Mouse (Mus musculus): ENCODE results near the gene Cacna1a. TPM values are rescaled to one million over a fixed set of nuclear protein-coding genes. Genes with fewer than 3 reads are reported as not detected.

The Cacna1a gene
- polyA plus RNA-seq, 1 experiment from 2014 or later: 1.3 TPM

- H3K27me3 ChIP-seq: peaks cover 34% of the 10 kb centered on the region
- ChIA-PET POLR2A (no interaction called here), CTCF (no interaction called here)
- in situ Hi-C loops (cut with MboI; ENCODE audit: low pct_unique_long_range_greater_than_20kb): no loop called here
- ATAC-seq (no peak), DNase-seq (ENCODE audit: low read depth, low spot score) (no peak)
- no peak for TF ChIP-seq CTCF (IDR thresholded peaks at IDR 0.05)
These were observed 25.9 kb downstream of the Cacna1a start for GRCm38 (mm10) chr8:84413886-84414851.

DNA sequence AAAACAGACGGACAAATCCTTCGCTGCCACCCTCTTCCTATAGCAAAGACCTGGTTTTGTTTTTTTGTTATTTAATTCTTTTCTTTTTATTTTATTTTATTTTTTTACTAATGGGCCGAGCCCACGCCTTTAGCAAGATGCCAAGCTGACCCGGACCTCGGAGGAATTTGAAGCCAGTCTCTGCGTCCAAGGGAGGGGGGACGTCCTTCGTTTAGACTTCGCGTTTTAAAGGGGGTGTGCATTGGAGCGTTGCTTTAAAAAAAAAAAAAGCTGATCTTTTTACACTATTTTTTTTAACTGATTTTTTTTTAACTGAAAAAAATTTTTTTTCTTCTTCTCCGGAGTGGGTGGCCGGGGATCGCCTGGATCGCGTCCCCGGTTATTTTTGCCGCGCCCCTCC is 26.7 kb downstream of the Cacna1a start:
- peaks cover 34% of the 10 kb centered on the region for H3K27me3 ChIP-seq
- ATAC-seq (no peak), DNase-seq (ENCODE audit: low read depth, low spot score) (no peak)
- POLR2A ChIA-PET: interaction anchor here (0.8 kb wide), 1 partner anchor 10 kb away, joined by 3 read pairs; no protein-coding TSS in a partner anchor
- TF ChIP-seq CTCF (IDR thresholded peaks at IDR 0.05): no peak
- in situ Hi-C loops (cut with MboI; ENCODE audit: low pct_unique_long_range_greater_than_20kb): no loop called here
- CTCF ChIA-PET: no interaction called here

GRCm38 (mm10) chr8:84415378-84415898 is 27.2 kb downstream of the Cacna1a start:
- POLR2A ChIA-PET: interaction anchor here (0.8 kb wide), 1 partner anchor 9 kb away, joined by 3 read pairs; no protein-coding TSS in a partner anchor
- CTCF ChIA-PET: no interaction called here
- no peak for DNase-seq (ENCODE audit: low read depth, low spot score)
- peaks cover 34% of the 10 kb centered on the region for H3K27me3 ChIP-seq
- in situ Hi-C loops (cut with MboI; ENCODE audit: low pct_unique_long_range_greater_than_20kb): no loop called here
- ATAC-seq: peak; percentile 15
- TF ChIP-seq CTCF (IDR thresholded peaks at IDR 0.05): no peak

DNA sequence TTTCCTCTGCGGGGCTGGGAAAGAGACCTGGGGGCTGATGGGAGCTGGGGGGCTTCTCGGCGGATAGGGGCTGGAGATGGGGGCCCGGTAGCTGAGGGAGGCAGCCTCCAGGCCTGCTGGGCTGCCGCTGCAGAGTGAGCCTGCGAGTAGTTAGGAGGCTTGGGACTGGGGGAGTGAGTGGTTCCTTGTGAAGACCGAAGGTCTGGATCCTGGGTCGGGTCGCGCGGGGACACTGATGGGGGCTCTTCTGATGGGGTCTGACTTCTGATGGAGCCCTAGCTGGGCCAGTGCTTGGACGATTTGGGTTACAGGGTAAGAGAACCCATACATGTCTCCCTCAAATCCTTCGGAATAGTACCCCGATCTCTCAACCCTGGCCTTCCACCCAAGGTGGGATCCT is 27.8 kb downstream of the Cacna1a start:
- ATAC-seq (no peak), DNase-seq (ENCODE audit: low read depth, low spot score) (no peak)
- in situ Hi-C loops (cut with MboI; ENCODE audit: low pct_unique_long_range_greater_than_20kb): no loop called here
- no peak for TF ChIP-seq CTCF (IDR thresholded peaks at IDR 0.05)
- CTCF ChIA-PET: no interaction called here
- H3K27me3 ChIP-seq: peaks cover 34% of the 10 kb centered on the region
- POLR2A ChIA-PET: no interaction called here

DNA sequence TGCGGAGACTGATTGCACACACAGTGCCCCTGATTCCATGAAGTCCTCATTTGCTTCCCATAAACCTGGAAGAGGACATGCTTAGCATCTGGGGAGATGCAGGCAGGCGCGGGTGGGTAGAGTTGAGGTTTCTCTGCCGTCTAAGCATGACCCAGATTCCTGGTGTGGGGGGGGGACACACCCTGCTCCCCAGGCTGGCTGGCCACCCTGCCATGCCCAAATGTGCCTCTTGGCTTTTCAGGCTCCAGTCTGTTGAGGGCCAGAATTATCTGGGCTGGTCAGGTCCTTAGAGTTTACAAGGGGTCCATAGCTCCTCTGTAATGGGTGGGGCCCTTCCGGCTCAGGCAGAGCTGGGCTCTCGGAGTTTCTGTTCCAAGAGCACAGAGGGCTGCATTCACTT is 28.7 kb downstream of the Cacna1a start:
- no peak for DNase-seq (ENCODE audit: low read depth, low spot score)
- in situ Hi-C loops (cut with MboI; ENCODE audit: low pct_unique_long_range_greater_than_20kb): no loop called here
- POLR2A ChIA-PET: no interaction called here
- peaks cover 34% of the 10 kb centered on the region for H3K27me3 ChIP-seq
- CTCF ChIA-PET: no interaction called here
- ATAC-seq: no peak
- TF ChIP-seq CTCF (IDR thresholded peaks at IDR 0.05): no peak

DNA sequence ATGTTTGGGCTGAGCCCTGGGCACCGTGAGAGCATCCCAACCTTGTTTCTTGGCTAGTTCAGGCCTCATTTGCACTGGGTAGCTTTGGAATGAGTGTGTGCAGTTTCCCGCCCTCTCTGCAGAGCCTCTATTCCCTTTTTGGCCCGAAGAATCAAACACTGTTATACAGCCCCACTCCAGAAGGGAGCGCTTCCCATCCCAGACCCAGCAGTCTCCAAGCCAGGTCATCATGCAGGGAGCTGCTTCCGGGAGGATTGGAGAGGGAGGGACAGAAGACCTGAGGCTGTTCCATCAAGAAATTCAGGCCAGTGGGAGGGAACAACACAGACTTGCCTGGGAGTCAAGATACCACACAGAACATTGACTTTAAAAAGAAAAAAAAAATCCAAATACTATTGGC is 29.6 kb downstream of the Cacna1a start:
- no peak for ATAC-seq
- no peak for TF ChIP-seq CTCF (IDR thresholded peaks at IDR 0.05)
- CTCF ChIA-PET: no interaction called here
- DNase-seq (ENCODE audit: low read depth, low spot score): no peak
- POLR2A ChIA-PET: no interaction called here
- H3K27me3 ChIP-seq: peaks cover 30% of the 10 kb centered on the region
- in situ Hi-C loops (cut with MboI; ENCODE audit: low pct_unique_long_range_greater_than_20kb): no loop called here

DNA sequence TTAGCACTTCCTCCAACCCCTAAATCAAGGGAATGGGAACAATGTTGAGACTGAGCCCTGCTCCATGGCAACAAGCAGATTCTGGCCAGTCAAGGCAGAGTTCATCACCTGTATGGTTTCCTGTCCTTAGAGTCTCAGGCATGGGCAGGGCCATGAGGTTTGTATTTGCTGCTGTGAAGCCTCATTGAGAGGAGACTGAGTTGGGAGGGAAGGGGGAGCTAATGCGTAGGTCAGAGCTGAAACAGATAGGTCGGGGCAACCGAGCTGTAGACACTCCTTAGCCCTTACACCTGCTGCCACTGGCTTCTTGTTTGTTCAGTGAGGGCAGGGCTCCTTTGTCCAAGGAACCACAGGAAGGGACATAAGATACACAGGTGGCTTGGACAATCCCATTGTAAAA is 36.2 kb downstream of the Cacna1a start:
- ATAC-seq (no peak), DNase-seq (ENCODE audit: low read depth, low spot score) (no peak)
- ChIA-PET CTCF (no interaction called here), POLR2A (interaction anchor here (1.0 kb wide), 1 partner anchor 9 kb away, joined by 3 read pairs; no protein-coding TSS in a partner anchor)
- peaks cover 22% of the 10 kb centered on the region for H3K27me3 ChIP-seq
- in situ Hi-C loops (cut with MboI; ENCODE audit: low pct_unique_long_range_greater_than_20kb): no loop called here
- no peak for TF ChIP-seq CTCF (IDR thresholded peaks at IDR 0.05)

DNA sequence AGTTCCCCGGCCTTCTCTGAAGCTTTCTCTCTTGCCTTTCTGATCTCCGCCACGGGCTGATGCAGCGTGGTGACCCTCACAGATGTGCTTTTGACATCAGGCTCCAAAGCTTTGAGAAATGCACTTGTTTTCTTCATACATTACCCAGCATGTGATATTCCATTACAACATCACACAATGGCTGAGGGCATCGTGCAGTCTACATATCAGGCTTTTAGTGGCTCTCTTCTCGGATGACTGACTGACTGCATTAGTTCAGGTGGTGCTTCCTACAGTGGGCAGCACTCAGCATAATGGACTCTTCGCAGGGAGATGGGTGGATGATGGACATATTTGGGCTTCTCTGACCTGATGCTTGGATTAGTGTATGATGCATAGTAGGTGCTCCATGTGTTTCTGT is 37.8 kb downstream of the Cacna1a start:
- peaks cover 22% of the 10 kb centered on the region for H3K27me3 ChIP-seq
- no peak for ATAC-seq
- POLR2A ChIA-PET: no interaction called here
- in situ Hi-C loops (cut with MboI; ENCODE audit: low pct_unique_long_range_greater_than_20kb): no loop called here
- no peak for DNase-seq (ENCODE audit: low read depth, low spot score)
- CTCF ChIA-PET: no interaction called here
- no peak for TF ChIP-seq CTCF (IDR thresholded peaks at IDR 0.05)

- CTCF ChIA-PET: no interaction called here
- no peak for TF ChIP-seq CTCF (IDR thresholded peaks at IDR 0.05)
- POLR2A ChIA-PET: no interaction called here
- no peak for DNase-seq (ENCODE audit: low read depth, low spot score)
- in situ Hi-C loops (cut with MboI; ENCODE audit: low pct_unique_long_range_greater_than_20kb): no loop called here
- H3K27me3 ChIP-seq: peaks cover 27% of the 10 kb centered on the region
- ATAC-seq: no peak
These were observed 38.3 kb downstream of the Cacna1a start for GRCm38 (mm10) chr8:84426582-84426981.

GRCm38 (mm10) chr8:84428034-84428433 is 39.8 kb downstream of the Cacna1a start:
- DNase-seq (ENCODE audit: low read depth, low spot score) (no peak), ATAC-seq (no peak)
- ChIA-PET CTCF (no interaction called here), POLR2A (no interaction called here)
- in situ Hi-C loops (cut with MboI; ENCODE audit: low pct_unique_long_range_greater_than_20kb): no loop called here
- TF ChIP-seq CTCF (IDR thresholded peaks at IDR 0.05): no peak
- H3K27me3 ChIP-seq: peaks cover 36% of the 10 kb centered on the region

DNA sequence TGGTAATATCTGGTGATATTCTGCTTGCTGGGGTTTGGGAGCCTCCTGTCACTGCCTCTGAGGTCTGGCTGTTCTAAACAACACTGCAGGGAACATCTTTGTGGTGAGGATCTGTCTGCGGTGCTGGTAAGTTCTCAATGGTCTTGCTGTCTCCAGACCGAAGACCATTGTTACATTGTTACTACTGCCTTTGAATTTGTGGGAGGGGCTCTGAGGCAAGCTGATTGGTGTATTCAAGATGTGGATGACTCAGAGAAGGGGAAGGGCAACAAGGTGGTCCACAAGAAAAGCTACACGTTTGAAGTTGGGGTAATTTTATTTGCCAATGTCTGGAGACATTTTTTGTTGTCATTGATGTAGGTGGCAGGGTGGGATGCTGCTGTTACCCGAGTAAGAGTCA is 40.8 kb downstream of the Cacna1a start:
- ChIA-PET POLR2A (no interaction called here), CTCF (no interaction called here)
- peaks cover 38% of the 10 kb centered on the region for H3K27me3 ChIP-seq
- ATAC-seq (no peak), DNase-seq (ENCODE audit: low read depth, low spot score) (no peak)
- TF ChIP-seq CTCF (IDR thresholded peaks at IDR 0.05): no peak
- in situ Hi-C loops (cut with MboI; ENCODE audit: low pct_unique_long_range_greater_than_20kb): no loop called here
